Mouse (Mus musculus) adrenal gland, adult 10 weeks (tissue): ENCODE measurements around the gene Rbpj. TPM values are rescaled to one million over a fixed set of nuclear protein-coding genes. Genes with fewer than 3 reads are reported as not detected.

Experiments used
- polyA plus RNA-seq: library from polyadenylated mRNA; stranded (reverse); fragments of 350-450 nt; fragmentation: Illumina TruSeq; extraction: RNeasy Lipid Tissue Mini Kit (QIAGEN cat#74804); gene quantifications from one replicate; pipeline ENCODE4 v1.2.3, GENCODE M21; 2014; ENCODE audit warnings: low read depth, low replicate concordance

The Rbpj gene
- 85.8 TPM for polyA plus RNA-seq

GRCm38 (mm10) chr5:53465883-53466282 lies at the start of gene Rbpj:
Gene Rbpj, plus strand, starts transcription at chr5:53466152.

Other genes starting within 250 kb of the Rbpj start
- 12.8 TPM for gene Smim20, start 199.1 kb upstream of the Rbpj start, polyA plus RNA-seq
- 3.0 TPM for gene Cckar, start 241.6 kb downstream of the Rbpj start, polyA plus RNA-seq